Mouse (Mus musculus): Measurements from ENCODE around the gene Cldn14.

DNA sequence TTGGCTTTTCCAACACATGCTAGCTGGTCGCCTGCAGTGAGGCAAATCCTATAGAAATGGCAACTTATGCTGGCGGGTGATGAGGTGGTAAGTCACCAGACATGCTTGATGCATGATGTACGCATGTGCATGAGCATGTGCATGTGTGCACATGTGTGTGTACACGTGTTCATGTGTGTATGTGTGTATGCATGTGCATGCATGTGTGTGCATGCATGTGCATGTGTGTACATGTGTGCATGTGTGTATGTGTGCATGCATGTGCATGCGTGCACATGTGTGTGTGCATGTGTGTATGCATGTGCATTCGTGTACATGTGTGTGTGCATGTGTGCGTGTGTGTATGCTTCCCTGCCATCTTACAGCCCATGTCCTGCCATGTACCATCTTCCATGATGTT, 28.6 kb upstream of the Cldn14 start:
- TF ChIP-seq CHD2 (IDR thresholded peaks at IDR 0.05; ENCODE audit: low read depth, low read length) (no peak), MAFK (IDR thresholded peaks at IDR 0.05; ENCODE audit: insufficient read depth, low read depth, low read length) (no peak), ZC3H11A (IDR thresholded peaks at IDR 0.05; ENCODE audit: borderline replicate concordance, low read depth, low read length) (no peak)

All from ES-E14 (cell line).